Mouse (Mus musculus) neutrophil, adult 5-6 weeks (primary cell): ENCODE measurements around the gene Zfp14. TPM values are rescaled to one million over a fixed set of nuclear protein-coding genes. Genes with fewer than 3 reads are reported as not detected.

ENCODE experiments used
- ATAC-seq: fragments of 151-379, 151-347 bp; 2 replicates; pipeline ENCODE4 v1.8.0; 2017; ENCODE audit warnings: mild to moderate bottlenecking, moderate TSS enrichment; ENCODE audit not compliant: insufficient number of reproducible peaks, poor library complexity, low FRiP score, severe bottlenecking; ENCODE audit errors: extremely low read depth
- total RNA-seq: library from RNA; stranded (forward); fragments of 200-1000 nt; gene quantifications from 2 replicates; pipeline ENCODE4 v1.2.3, GENCODE M21; 2017

Gene Zfp14
- total RNA-seq, 1 experiment from 2014 or later: 4.3 TPM

GRCm38 (mm10) chr7:29987551-29987950 is 63.6 kb downstream of the Zfp14 start:
- ATAC-seq: no peak

Other genes starting within 250 kb of the Zfp14 start
- 13.3 and 15.2 TPM in 2 replicates for gene Zfp790, start 235.3 kb downstream of the Zfp14 start, total RNA-seq
- 10.4 and 10.7 TPM in 2 replicates for gene Zfp940, start 197.7 kb downstream of the Zfp14 start, total RNA-seq
- gene Zfp420, start 191.4 kb downstream of the Zfp14 start, total RNA-seq: 7.8 and 10.4 TPM in 2 replicates
- gene Zfp27, start 144.8 kb downstream of the Zfp14 start, total RNA-seq: 9.0 and 10.8 TPM in 2 replicates
- gene Zfp383, start 143.2 kb downstream of the Zfp14 start, total RNA-seq: 2.6 and 5.1 TPM in 2 replicates
- gene Zfp74, start 97.3 kb downstream of the Zfp14 start, total RNA-seq: 7.2 and 10.9 TPM in 2 replicates
- 10.7 and 18.5 TPM in 2 replicates for gene Zfp568, start 67.4 kb downstream of the Zfp14 start, total RNA-seq
- 9.6 and 12.9 TPM in 2 replicates for gene Zfp82, start 21.5 kb upstream of the Zfp14 start, total RNA-seq
- gene Gm26920, start 39.0 kb upstream of the Zfp14 start, total RNA-seq: not detected in 2 replicates
- gene Zfp566, start 39.1 kb upstream of the Zfp14 start, total RNA-seq: 4.9 and 5.8 TPM in 2 replicates
- gene Zfp260, start 43.4 kb upstream of the Zfp14 start, total RNA-seq: 42.7 and 44.6 TPM in 2 replicates
- 10.6 and 14.1 TPM in 2 replicates for gene Zfp382, start 70.6 kb upstream of the Zfp14 start, total RNA-seq
- gene Zfp146, start 118.4 kb upstream of the Zfp14 start, total RNA-seq: 44.2 and 46.8 TPM in 2 replicates
- not detected in 2 replicates for gene Cox7a1, start 132.8 kb upstream of the Zfp14 start, total RNA-seq
- 137 and 168 TPM in 2 replicates for gene Capns1, start 147.4 kb upstream of the Zfp14 start, total RNA-seq
- gene Polr2i, start 180.6 kb upstream of the Zfp14 start, total RNA-seq: 26.0 and 30.3 TPM in 2 replicates
- gene Tbcb, start 180.9 kb upstream of the Zfp14 start, total RNA-seq: 16.5 and 21.6 TPM in 2 replicates
- not detected in 2 replicates for gene Ovol3, start 184.3 kb upstream of the Zfp14 start, total RNA-seq
- 0.98 TPM in 1 of 2 replicates, not detected in the other for gene Thap8, start 228.7 kb upstream of the Zfp14 start, total RNA-seq
- 1.8 and 2.6 TPM in 2 replicates for gene Wdr62, start 229.0 kb upstream of the Zfp14 start, total RNA-seq
- gene Clip3, start 240.3 kb upstream of the Zfp14 start, total RNA-seq: 1.3 TPM in 1 of 2 replicates, not detected in the other